Mouse (Mus musculus): ENCODE data around the gene Zfp280c. TPM values are rescaled to one million over a fixed set of nuclear protein-coding genes. Genes with fewer than 3 reads are reported as not detected.

The Zfp280c gene
- polyA plus RNA-seq, 2 experiments, result 2.1 to 5.2 TPM

DNA sequence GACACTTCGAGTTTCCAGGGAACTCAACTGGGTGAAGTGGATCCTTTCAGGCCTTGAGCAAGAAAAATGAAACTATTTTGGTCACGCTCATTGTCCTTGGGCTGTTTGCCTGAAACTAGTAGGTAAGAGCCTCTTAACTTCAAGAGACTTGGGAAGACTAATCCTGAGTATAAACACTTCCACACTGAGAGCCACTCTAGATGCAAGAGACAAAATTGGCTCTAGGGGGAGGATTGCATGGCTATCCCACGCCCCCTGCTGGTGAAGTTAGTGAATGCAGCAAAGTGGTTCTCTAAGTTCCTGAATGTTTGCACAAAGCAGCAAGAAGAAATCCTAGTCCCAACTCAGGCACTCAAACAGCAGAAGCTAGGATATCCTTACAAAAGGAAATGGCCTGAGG is 62.1 kb downstream of the Zfp280c start:
- Histone ChIP-seq H3K36me3 (replicated peaks; ENCODE audit: control insufficient read depth, insufficient read depth, low read depth) (no peaks in the 10 kb centered on the region), H3K4me3 (ENCODE audit: insufficient read depth in 1 of 2, low read depth in 2 of 2, low read length in 2 of 2) (no peak overlapping the region), H3K27ac (no peak overlapping the region), H3K9me3 (ENCODE audit: control insufficient read depth, low read length) (no peaks in the 10 kb centered on the region), H3K4me1 (replicated peaks; ENCODE audit: control insufficient read depth in 2 of 2, insufficient read depth in 2 of 2, low read length in 1 of 2) (no peaks in the 10 kb centered on the region), H3K9ac (replicated peaks) (no peak overlapping the region), H3K27me3 (ENCODE audit: control insufficient read depth, insufficient read depth, low read length) (no peaks in the 10 kb centered on the region), H3K4me2 (ENCODE audit: low read depth) (no peak overlapping the region)
- peak; percentile 32 to 40 (median 33) for DNase-seq (ENCODE audit: low read depth in 3 of 3, low spot score in 3 of 3)
- peak; percentile 85 for TF ChIP-seq CTCF (IDR thresholded peaks at IDR 0.05; ENCODE audit: low read depth)
- no peak for TF ChIP-seq EP300 (IDR thresholded peaks at IDR 0.05; ENCODE audit: low read depth)
- WGBS (ENCODE audit: insufficient replicate concordance), result 42% methylated on average over 3 of the region's 3 CpGs
- no peak for ATAC-seq (ENCODE audit: insufficient read depth)

DNA sequence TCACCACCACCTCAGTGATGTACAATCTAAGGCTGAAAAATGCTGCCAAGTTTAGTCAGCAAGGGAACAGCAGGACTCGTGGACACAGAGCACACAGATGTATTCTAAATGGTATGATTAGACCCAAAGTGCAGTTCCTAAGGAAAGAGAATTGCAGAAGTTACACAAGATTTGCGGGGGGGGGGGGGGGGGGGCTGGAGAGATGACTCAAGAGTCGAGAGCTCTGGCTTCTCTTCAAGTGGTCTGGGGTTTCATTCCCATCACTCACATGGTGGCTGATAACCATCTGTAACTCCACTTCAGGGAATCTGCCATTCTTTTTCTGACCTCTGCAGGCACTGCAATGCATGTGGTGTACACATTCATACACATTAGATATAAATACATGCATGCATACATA is 67.9 kb downstream of the Zfp280c start:
- no peaks in the 10 kb centered on the region for H3K4me1 ChIP-seq (replicated peaks; ENCODE audit: control insufficient read depth in 2 of 2, insufficient read depth in 2 of 2, low read length in 1 of 2)
- H3K9ac ChIP-seq (replicated peaks), result no peak overlapping the region
- 25% methylated on average over 2 of the region's 3 CpGs for WGBS (ENCODE audit: insufficient replicate concordance)
- no peak for TF ChIP-seq CTCF (IDR thresholded peaks at IDR 0.05; ENCODE audit: low read depth)
- no peak for TF ChIP-seq EP300 (IDR thresholded peaks at IDR 0.05; ENCODE audit: low read depth)
- ATAC-seq (ENCODE audit: insufficient read depth) (no peak), DNase-seq (ENCODE audit: low read depth in 3 of 3, low spot score in 3 of 3) (no peak)
- H3K36me3 ChIP-seq (replicated peaks; ENCODE audit: control insufficient read depth, insufficient read depth, low read depth), result no peaks in the 10 kb centered on the region
- no peaks in the 10 kb centered on the region for H3K9me3 ChIP-seq (ENCODE audit: control insufficient read depth, low read length)
- no peaks in the 10 kb centered on the region for H3K27me3 ChIP-seq (ENCODE audit: control insufficient read depth, insufficient read depth, low read length)
- no peak overlapping the region for H3K27ac ChIP-seq
- no peak overlapping the region for H3K4me3 ChIP-seq (ENCODE audit: insufficient read depth in 1 of 2, low read depth in 2 of 2, low read length in 2 of 2)
- no peak overlapping the region for H3K4me2 ChIP-seq (ENCODE audit: low read depth)

GRCm38 (mm10) chrX:48525866-48526265 is 68.4 kb downstream of the Zfp280c start:
- H3K27me3 ChIP-seq (ENCODE audit: control insufficient read depth, insufficient read depth, low read length), result no peaks in the 10 kb centered on the region
- ATAC-seq (ENCODE audit: insufficient read depth) (no peak), DNase-seq (ENCODE audit: low read depth in 3 of 3, low spot score in 3 of 3) (no peak)
- no peaks in the 10 kb centered on the region for H3K4me1 ChIP-seq (replicated peaks; ENCODE audit: control insufficient read depth in 2 of 2, insufficient read depth in 2 of 2, low read length in 1 of 2)
- no peak overlapping the region for H3K4me2 ChIP-seq (ENCODE audit: low read depth)
- TF ChIP-seq CTCF (IDR thresholded peaks at IDR 0.05; ENCODE audit: low read depth) (no peak), EP300 (IDR thresholded peaks at IDR 0.05; ENCODE audit: low read depth) (no peak)
- WGBS (ENCODE audit: insufficient replicate concordance), result 43% methylated on average over 8 of the region's 8 CpGs
- H3K9ac ChIP-seq (replicated peaks), result no peak overlapping the region
- H3K9me3 ChIP-seq (ENCODE audit: control insufficient read depth, low read length), result no peaks in the 10 kb centered on the region
- H3K4me3 ChIP-seq (ENCODE audit: insufficient read depth in 1 of 2, low read depth in 2 of 2, low read length in 2 of 2), result no peak overlapping the region
- no peaks in the 10 kb centered on the region for H3K36me3 ChIP-seq (replicated peaks; ENCODE audit: control insufficient read depth, insufficient read depth, low read depth)
- H3K27ac ChIP-seq, result no peak overlapping the region

GRCm38 (mm10) chrX:48525332-48525731 is 69.0 kb downstream of the Zfp280c start:
- Histone ChIP-seq H3K36me3 (replicated peaks; ENCODE audit: control insufficient read depth, insufficient read depth, low read depth) (no peaks in the 10 kb centered on the region), H3K9ac (replicated peaks) (no peak overlapping the region), H3K9me3 (ENCODE audit: control insufficient read depth, low read length) (no peaks in the 10 kb centered on the region), H3K4me3 (ENCODE audit: insufficient read depth in 1 of 2, low read depth in 2 of 2, low read length in 2 of 2) (no peak overlapping the region), H3K27ac (no peak overlapping the region), H3K27me3 (ENCODE audit: control insufficient read depth, insufficient read depth, low read length) (no peaks in the 10 kb centered on the region; the same call in 1 of the 2 replicates), H3K4me1 (replicated peaks; ENCODE audit: control insufficient read depth in 2 of 2, insufficient read depth in 2 of 2, low read length in 1 of 2) (no peaks in the 10 kb centered on the region), H3K4me2 (ENCODE audit: low read depth) (no peak overlapping the region)
- 42% methylated on average over 1 of the region's 1 CpGs for WGBS (ENCODE audit: insufficient replicate concordance)
- DNase-seq (ENCODE audit: low read depth in 3 of 3, low spot score in 3 of 3), result no peak
- ATAC-seq (ENCODE audit: insufficient read depth), result no peak
- TF ChIP-seq CTCF (IDR thresholded peaks at IDR 0.05; ENCODE audit: low read depth) (no peak), EP300 (IDR thresholded peaks at IDR 0.05; ENCODE audit: low read depth) (no peak)

DNA sequence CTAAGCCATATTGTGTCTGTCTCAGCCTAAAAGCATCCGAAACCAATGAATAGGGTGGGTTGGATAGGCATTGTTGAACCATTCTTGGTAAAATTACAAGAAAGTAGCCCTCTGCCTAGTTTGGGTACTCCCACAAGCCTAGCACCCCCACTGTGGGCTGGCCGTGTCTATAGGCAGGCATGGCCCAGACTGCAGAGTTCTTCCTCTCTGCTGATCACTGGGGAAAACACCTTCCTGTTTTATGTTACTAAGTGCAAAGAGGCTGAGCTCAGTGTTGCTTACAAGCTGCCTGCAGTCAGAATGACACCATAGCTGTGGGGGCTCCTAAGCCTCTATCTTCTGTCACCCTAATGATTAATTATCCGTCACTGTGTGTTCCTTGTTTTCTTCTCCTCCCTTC is 70.8 kb downstream of the Zfp280c start:
- no peaks in the 10 kb centered on the region for H3K36me3 ChIP-seq (replicated peaks; ENCODE audit: control insufficient read depth, insufficient read depth, low read depth)
- H3K4me1 ChIP-seq (replicated peaks; ENCODE audit: control insufficient read depth in 2 of 2, insufficient read depth in 2 of 2, low read length in 1 of 2), result no peaks in the 10 kb centered on the region
- H3K4me2 ChIP-seq (ENCODE audit: low read depth), result no peak overlapping the region
- no peak overlapping the region for H3K9ac ChIP-seq (replicated peaks)
- DNase-seq (ENCODE audit: low read depth in 3 of 3, low spot score in 3 of 3), result no peak
- no peaks in the 10 kb centered on the region for H3K9me3 ChIP-seq (ENCODE audit: control insufficient read depth, low read length)
- H3K27me3 ChIP-seq (ENCODE audit: control insufficient read depth, insufficient read depth, low read length), result peaks cover 4% of the 10 kb centered on the region; the same call in 1 of the 2 replicates
- ATAC-seq (ENCODE audit: insufficient read depth), result no peak
- TF ChIP-seq EP300 (IDR thresholded peaks at IDR 0.05; ENCODE audit: low read depth) (no peak), CTCF (IDR thresholded peaks at IDR 0.05; ENCODE audit: low read depth) (no peak)
- H3K4me3 ChIP-seq (ENCODE audit: insufficient read depth in 1 of 2, low read depth in 2 of 2, low read length in 2 of 2), result no peak overlapping the region
- H3K27ac ChIP-seq, result no peak overlapping the region
- 26% methylated on average over 3 of the region's 3 CpGs for WGBS (ENCODE audit: insufficient replicate concordance)

Data from liver, embryonic 14.5 days (tissue).